Mouse (Mus musculus) adipocyte (in vitro differentiated cells): ENCODE results near the gene Ror1.

Experiments used
- DNase-seq: peaks from one replicate; pipeline ENCODE4 v3.0.0-alpha.2; 2016; ENCODE audit warnings: low spot score

Gene Ror1

GRCm38 (mm10) chr4:100214324-100215215 is 119.0 kb downstream of the Ror1 start:
- peak; percentile 72 for DNase-seq

- no peak for DNase-seq
These were observed 121.0 kb downstream of the Ror1 start for GRCm38 (mm10) chr4:100216587-100216986.

- no peak for DNase-seq
These were observed 123.4 kb downstream of the Ror1 start for GRCm38 (mm10) chr4:100219026-100219425.

- DNase-seq: no peak
These were observed 124.0 kb downstream of the Ror1 start for GRCm38 (mm10) chr4:100219599-100219998.

DNA sequence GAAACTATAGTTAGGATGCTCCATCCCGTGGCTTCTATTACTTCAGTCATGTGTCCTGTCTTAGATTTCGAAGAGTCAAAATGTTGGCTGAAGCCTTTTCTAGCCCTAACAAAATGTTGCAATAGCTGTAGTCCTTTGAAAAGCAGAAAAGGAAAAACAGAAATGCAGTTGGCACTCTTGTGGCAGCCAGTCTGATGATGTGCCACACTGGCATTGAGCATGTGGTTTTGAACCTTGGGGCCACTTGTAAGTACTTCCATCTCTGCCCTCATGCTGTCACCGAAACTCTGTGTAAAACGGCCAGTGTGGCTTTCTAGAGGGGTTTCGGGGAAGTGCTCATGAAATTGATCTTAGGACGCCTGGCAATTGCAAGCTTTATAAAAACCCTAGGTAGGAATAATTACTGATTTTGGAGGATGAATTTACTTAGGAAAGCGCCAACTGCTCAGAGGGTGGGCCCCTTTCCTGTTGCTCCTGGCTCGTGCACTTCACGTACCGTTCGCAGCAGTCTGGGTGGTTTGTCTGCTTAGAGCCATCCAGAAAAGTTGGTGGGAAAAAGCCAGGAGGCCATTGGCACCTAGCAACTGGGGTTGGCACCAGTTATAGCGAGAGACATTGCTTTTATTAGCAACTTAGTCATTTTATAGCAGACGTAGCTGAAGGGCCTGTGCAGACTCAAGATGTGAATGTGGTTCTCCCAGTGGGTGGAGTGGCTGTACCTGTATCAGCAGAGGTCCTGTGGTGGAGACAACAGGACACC is 126.6 kb downstream of the Ror1 start:
- no peak for DNase-seq

DNA sequence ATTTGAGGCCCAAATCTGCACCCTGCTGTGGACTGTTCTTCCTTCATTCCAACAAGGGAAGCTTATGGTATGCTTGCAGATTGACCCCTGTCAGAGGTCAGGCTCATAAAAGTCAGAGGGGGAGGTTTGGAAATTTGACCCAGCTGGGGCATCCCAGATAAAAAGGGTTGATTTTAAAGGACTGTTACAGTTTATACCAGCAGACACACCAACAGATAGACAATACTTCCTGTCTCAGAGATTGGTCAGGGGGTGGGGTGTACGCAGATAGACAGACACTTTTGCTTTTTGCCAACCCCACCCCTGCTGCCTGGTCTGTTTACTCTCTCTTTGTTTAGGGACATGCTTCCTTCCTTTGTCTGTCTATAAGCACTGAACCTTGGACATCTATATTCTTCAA is 127.9 kb downstream of the Ror1 start:
- DNase-seq: no peak

DNA sequence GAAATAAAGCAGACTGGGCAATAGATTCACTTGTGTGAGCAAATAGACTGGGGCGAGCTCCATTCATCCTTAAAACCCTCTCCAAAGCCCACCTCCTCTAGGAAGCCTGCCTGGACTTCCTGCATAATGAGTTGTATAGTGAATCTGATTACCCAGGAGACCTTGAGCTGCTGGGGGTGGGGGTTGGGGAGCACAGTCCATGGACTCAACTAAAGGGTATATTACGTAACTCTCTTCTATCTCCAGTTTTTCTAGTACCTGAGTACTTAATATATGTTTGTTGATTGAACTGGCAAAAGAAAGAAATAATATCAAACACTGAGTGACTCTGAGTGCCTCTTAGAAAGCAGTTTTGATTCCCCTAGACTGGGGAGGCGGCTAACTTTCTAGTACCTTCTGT is 128.4 kb downstream of the Ror1 start:
- no peak for DNase-seq

GRCm38 (mm10) chr4:100226619-100227018 is 131.0 kb downstream of the Ror1 start:
- no peak for DNase-seq

DNA sequence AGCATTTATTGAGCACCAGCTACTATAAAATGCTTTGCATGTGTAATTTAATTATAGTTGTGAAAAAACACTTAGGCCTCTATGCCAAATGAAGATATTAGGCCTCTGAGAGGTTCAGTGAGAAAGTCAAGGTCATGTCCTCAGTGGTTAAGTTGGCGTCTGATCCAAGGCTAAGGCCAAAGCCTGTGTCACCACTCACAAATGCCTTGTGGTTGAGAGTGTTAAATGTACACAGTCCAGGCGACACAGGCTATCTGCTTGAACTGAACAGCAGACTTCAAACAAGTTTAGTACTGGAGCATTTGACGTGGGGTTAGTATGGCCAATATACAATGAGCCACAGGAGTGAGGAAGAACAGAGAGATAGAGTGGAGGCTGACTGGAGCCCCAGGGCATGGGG is 132.5 kb downstream of the Ror1 start:
- no peak for DNase-seq

DNA sequence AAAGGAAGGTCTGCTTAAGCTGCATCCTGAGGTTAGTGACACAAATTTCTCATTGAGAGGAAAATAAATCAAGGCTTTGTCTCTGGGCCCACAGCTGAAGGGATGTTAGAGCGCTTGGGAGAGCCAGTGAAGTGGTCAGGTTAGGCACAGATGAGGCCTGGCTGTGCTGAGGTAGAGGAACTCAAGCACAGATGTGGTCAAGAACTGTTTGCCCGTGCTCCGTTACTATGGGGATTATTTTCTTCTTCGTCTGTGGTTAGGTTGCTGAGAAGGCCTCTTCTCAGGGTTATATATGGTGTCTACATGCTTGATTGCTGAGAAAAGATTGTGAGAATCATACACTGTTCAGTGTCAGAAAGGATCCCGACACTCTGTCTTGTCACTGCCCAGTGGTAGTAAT is 134.7 kb downstream of the Ror1 start:
- no peak for DNase-seq

- DNase-seq: no peak
These were observed 135.4 kb downstream of the Ror1 start for GRCm38 (mm10) chr4:100230963-100231362.

DNA sequence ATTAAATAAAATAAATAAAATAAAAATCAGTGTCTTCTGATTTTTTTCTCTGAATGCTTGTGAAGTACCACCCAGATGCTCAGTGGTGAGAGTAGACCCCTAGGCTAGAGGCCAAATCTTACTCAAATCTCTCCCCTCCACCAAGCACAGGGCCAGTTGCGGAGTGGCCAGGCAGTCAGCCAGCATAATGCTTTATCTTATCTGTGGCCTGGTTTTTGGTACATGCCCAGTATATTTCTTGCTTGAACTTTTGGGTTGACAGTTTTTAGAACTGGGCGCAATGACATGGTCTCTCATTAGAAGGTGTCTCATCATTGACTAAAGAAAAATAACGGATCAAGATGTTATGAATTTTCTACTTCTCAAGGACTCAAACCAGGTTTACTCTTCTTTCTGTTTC is 136.3 kb downstream of the Ror1 start:
- DNase-seq: no peak

DNA sequence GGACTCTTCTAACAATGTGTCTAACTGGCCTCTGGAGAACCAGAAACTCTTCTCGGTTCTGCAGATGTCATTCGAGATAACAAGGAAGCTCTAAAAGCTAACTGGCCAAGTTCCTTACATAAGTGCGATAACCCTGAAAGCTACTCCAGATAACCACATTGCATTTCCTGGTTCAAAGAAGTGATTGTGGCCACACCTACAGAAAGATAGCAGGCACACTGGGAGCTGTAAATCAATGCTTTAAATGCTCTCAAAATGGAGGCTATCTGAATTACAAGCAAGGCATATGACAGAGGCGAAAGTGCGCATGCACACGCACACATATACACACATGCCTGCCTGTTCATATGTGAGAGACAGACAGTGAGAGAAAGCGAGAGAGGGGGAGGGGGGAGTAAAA is 136.9 kb downstream of the Ror1 start:
- no peak for DNase-seq

GRCm38 (mm10) chr4:100233770-100234169 is 138.2 kb downstream of the Ror1 start:
- DNase-seq: no peak

DNA sequence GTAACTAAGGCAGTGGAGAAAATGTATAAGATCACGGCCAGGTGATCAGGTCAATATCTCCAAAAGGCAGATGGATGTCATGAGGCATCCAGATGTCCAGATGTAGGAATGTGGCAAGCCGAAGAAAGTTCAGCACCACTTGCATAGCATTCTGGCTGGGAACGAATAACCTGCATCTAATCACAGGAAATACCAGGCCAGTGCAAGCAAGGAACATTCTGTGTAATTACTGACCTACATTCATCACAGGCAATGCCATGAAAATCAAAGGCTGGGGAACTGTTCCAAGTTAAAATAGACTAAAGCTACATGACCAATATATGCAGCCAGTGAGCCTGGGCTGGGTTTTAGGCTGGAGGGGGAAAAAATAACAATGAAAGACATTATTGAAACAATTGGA is 140.7 kb downstream of the Ror1 start:
- DNase-seq: no peak

GRCm38 (mm10) chr4:100242061-100242756 is 146.6 kb downstream of the Ror1 start:
- DNase-seq: no peak

GRCm38 (mm10) chr4:100244250-100244649 is 148.7 kb downstream of the Ror1 start:
- DNase-seq: no peak

DNA sequence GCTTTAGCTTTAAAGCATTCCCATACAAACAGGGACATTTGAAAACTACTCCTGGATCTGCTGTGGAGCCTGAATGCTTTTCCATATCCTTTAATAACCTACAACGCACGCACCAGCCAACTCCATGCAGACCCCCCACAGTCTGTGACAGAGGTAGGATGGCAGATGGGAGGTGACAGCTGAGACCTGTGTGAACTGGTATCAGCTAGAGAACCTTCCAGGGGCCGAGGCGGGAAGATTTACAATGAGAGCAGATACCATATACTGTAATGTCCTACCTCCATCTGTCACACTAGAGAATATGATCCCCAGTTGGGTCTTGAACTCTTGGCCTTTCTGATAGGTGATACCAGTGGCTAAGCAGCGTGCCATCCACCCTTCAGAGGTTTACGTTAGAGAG is 149.1 kb downstream of the Ror1 start:
- no peak for DNase-seq

- DNase-seq: peak; percentile 61
These were observed 152.2 kb downstream of the Ror1 start for GRCm38 (mm10) chr4:100247826-100248225.

DNA sequence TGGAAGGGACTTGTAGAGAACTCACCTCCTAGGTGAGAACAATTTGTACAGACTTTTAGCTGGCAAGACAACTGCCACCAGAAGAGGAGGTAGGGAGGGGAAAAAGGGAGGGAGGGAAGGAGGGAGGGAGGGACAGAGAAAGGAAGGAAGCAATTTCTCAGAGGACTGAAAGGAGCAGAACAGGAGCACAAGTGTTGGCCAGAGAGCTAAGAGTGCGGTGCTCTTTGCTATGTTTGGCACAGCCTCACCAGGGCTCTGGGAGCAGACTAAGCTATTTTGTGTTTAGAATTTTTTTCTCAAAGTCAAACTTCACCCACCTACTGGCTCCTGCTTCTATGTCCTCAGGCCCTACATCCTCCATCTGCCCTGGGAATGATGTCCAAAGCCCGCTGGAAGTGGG is 152.7 kb downstream of the Ror1 start:
- peak; percentile 55 for DNase-seq

DNA sequence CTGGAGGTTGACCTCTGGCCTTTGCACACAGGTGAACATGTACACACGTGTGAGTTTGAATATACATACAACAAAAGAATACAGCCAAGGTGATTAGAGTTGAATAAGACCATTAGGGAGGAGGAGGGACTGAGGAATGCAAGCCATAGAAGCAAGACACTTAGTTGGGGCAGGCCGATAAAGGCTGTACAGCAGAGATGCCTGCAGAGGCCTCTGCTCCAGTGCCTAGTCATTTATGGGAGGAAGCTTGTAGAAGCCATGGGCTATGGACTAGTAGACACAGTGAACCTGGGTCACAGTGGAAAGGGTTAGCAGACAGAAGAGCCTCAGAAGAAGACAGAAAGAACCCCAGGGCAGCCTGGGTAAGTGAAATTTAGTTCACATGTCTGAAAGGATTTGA is 155.7 kb downstream of the Ror1 start:
- DNase-seq: peak; percentile 49

GRCm38 (mm10) chr4:100252050-100252449 is 156.5 kb downstream of the Ror1 start:
- DNase-seq: no peak

DNA sequence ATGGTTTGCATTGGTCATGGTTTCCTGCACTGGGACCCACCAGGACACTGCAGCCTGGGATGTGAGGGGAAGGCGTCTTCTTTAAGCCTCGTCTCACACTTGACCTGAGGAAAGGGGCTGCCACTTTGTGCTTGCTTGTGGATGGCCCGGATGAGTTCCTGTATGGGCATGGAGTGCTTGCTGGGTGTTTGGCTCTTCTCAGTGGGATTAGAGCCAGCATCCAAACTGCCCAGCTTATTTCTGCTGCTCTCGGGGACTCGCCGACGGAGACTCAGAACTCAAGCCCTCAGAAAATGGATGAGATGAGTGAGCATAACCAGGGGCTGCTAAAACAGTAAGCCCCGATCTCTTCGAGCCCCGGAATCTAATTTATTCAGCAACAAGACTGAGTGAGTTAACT is 157.1 kb downstream of the Ror1 start:
- no peak for DNase-seq
